Mouse (Mus musculus) liver, postnatal 0 days (tissue): ENCODE measurements around the gene Asb16.

ENCODE experiments used
- CTCF ChIP-seq: sonication (generic); IDR thresholded peaks from 2 replicates; pipeline ENCODE4 v1.5.1; 2016; ENCODE audit warnings: antibody characterized with exemption, low read depth
- EP300 ChIP-seq: IDR thresholded peaks from 2 replicates; pipeline ENCODE4 v1.6.1; 2016; ENCODE audit warnings: antibody characterized with exemption, low read depth, mild to moderate bottlenecking

- TF ChIP-seq CTCF: no peak
- no peak for TF ChIP-seq EP300
Observed at GRCm38 (mm10) chr11:102317901-102318575, 49.5 kb downstream of the Asb16 start.
